Comparison of ENCODE assay signal across 18 mouse cellular contexts in the genomic region with DNA sequence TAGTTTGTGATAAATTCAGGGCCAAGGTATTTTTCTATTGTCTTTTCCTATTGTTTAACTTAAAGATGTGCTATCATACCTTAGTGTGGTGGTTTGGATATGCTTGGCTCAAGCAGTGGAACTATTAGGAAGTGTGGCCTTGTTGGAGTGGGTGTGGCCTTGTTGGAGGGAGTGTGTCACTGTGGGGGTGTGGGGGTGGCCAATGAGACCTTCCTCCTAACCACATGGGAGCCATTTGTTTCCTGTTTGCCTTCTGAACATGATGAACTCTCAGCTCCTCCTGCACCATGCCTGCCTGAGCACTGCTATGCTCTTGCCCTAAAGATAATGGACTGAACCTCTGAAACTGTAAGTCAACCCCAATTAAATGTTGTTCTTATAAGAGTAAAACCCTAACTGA. TPM values are rescaled to one million over a fixed set of nuclear protein-coding genes. Genes with fewer than 3 reads are reported as not detected.
DNase-seq lines count a peak whose midpoint lies in the region; ATAC-seq and TF ChIP-seq lines count a peak whose summit lies in the region.
"Had no signal": no experiment of that assay in that cellular context is flagged by ENCODE, and none has a peak within 500 bp of the region (broad histone marks: within the 10 kb centered on the region; RNA-seq: fewer than 3 reads in every experiment).

No protein-coding gene starts in this region.

- H3K4me3 ChIP-seq in MEL (ENCODE audit: control insufficient read depth in 1 of 2, insufficient read depth in 1 of 2, low read depth in 2 of 2, low read length in 2 of 2): no peak overlapping the region
- no peak overlapping the region for H3K4me3 ChIP-seq in gastrocnemius, adult 2 months
- H3K4me3 ChIP-seq: forebrain, embryonic 13.5 days; neural tube, embryonic 15.5 days had no signal

- intact Hi-C loops in left cerebral cortex, postnatal 4 days (cut with DNase I): no loop called here
- intact Hi-C loops in gastrocnemius, adult 2 months (cut with DNase I): no loop called here

- H3K9me3 ChIP-seq in MEL (replicated peaks; ENCODE audit: insufficient read depth, low read length): no peaks in the 10 kb centered on the region
- H3K9me3 ChIP-seq: forebrain, embryonic 13.5 days; neural tube, embryonic 15.5 days had no signal

- H3K27ac ChIP-seq in MEL (ENCODE audit: control insufficient read depth, low read depth, low read length): no peak overlapping the region
- H3K27ac ChIP-seq in gastrocnemius, adult 2 months: no peak overlapping the region
- H3K27ac ChIP-seq: forebrain, embryonic 13.5 days; neural tube, embryonic 15.5 days had no signal

- no peak for TF ChIP-seq EP300 in MEL (IDR thresholded peaks at IDR 0.05; ENCODE audit: low read depth in 1 of 2, low read length in 2 of 2)

- ATAC-seq in megakaryocyte, adult 5-6 weeks (ENCODE audit: poor library complexity, severe bottlenecking): peak; percentile 68
- ATAC-seq: forebrain, embryonic 13.5 days had no signal

- no peak for TF ChIP-seq POLR2A in MEL (IDR thresholded peaks at IDR 0.05; ENCODE audit: control insufficient read depth in 1 of 2, insufficient read depth in 1 of 2, low read depth in 1 of 2, low read length in 2 of 2, poor library complexity in 1 of 2)

- TF ChIP-seq RAD21 in MEL (IDR thresholded peaks at IDR 0.05; ENCODE audit: low read depth, low read length): no peak

- H3K79me2 ChIP-seq in MEL (ENCODE audit: control insufficient read depth, insufficient read depth, low read length, poor library complexity): no peaks in the 10 kb centered on the region

- TF ChIP-seq CTCF in MEL (IDR thresholded peaks at IDR 0.05 in 2 of 3, conservative IDR thresholded peaks at IDR 0.05 in 1 of 3; ENCODE audit: control insufficient read depth in 1 of 3, insufficient read depth in 1 of 3, low read depth in 2 of 3, low read length in 3 of 3, poor library complexity in 1 of 3, severe bottlenecking in 1 of 3): no peak
- no peak for TF ChIP-seq CTCF in gastrocnemius, adult 2 months (IDR thresholded peaks at IDR 0.05)

- no peaks in the 10 kb centered on the region for H3K27me3 ChIP-seq in MEL (ENCODE audit: control insufficient read depth in 1 of 2, insufficient read depth in 2 of 2, low read length in 2 of 2)
- H3K27me3 ChIP-seq: forebrain, embryonic 13.5 days; neural tube, embryonic 15.5 days had no signal

- DNase-seq in thymus, postnatal 25 days: peak; percentile 21
- DNase-seq in thymus, postnatal 36 days: no peak
- peak; percentile 64 for DNase-seq in MEL (ENCODE audit: low read depth, low spot score)
- DNase-seq in left cerebral cortex, postnatal 4 days: no peak
- DNase-seq in gastrocnemius, adult 2 months: no peak
- DNase-seq in left cerebral cortex, adult 9 months (ENCODE audit: low spot score in 2 of 2): no peak
- DNase-seq: cerebellum, postnatal 25 days; kidney, adult 9 months; kidney, postnatal 36 days; thymus, postnatal 14 days had no signal

- H3K36me3 ChIP-seq in MEL (ENCODE audit: control insufficient read depth in 1 of 2, insufficient read depth in 2 of 2, low read length in 2 of 2): peaks cover 0 to 7% of the 10 kb centered on the region in 2 experiments; a peak in 2 of 4 replicates
- H3K36me3 ChIP-seq: neural tube, embryonic 15.5 days had no signal

- H3K9ac ChIP-seq in MEL (ENCODE audit: control insufficient read depth, low read depth, low read length, poor library complexity, severe bottlenecking): no peak overlapping the region
- H3K9ac ChIP-seq: forebrain, embryonic 13.5 days; neural tube, embryonic 15.5 days had no signal

- H3K4me1 ChIP-seq in MEL (ENCODE audit: control insufficient read depth in 1 of 2, insufficient read depth in 2 of 2, low read length in 2 of 2): peaks cover 0 to 8% of the 10 kb centered on the region in 2 experiments; a peak in 3 of 4 replicates

TF ChIP-seq in MEL, 35 proteins besides CTCF, POLR2A, EP300 and RAD21:
- TF ChIP-seq KAT2A (conservative IDR thresholded peaks at IDR 0.05; ENCODE audit: low read depth, low read length): no peak
- no peak for TF ChIP-seq MYB (IDR thresholded peaks at IDR 0.05; ENCODE audit: low read depth, low read length)

RNA-seq across cellular contexts. Expression of a gene that starts 4.6 kb away (rescaled TPM):
- total RNA-seq in MEL (2012; rRNA removed): 14.7 and 16.5 TPM in 2 replicates
- polyA plus RNA-seq in MEL (2012; ENCODE audit: insufficient read depth in 1 of 2, insufficient read length in 2 of 2, low read depth in 1 of 2, low replicate concordance in 2 of 2, missing spikeins in 1 of 2): 10 to 100 TPM in 1 of 2 experiments, not detected in 1; 13.6 TPM
- 52.0 and 52.9 TPM in 2 replicates for total RNA-seq in megakaryocyte, adult 5-6 weeks (2015)
- total RNA-seq in megakaryocyte, adult 5-6 weeks (2017): 79.9 and 82.0 TPM in 2 replicates
- 100 to 1,000 TPM; 112 to 115 TPM for total RNA-seq in left cerebral cortex, postnatal 4 days (2021)
- total RNA-seq in gastrocnemius, adult 2 months (2021): 10 to 100 TPM; 61.7 to 78.6 TPM

RNA-seq across cellular contexts. Expression of a gene that starts 43.6 kb away (rescaled TPM):
- not detected in 2 replicates for total RNA-seq in MEL (2012; rRNA removed)
- polyA plus RNA-seq in MEL (2012; ENCODE audit: insufficient read depth in 1 of 2, insufficient read length in 2 of 2, low read depth in 1 of 2, low replicate concordance in 2 of 2, missing spikeins in 1 of 2): not detected
- not detected in 2 replicates for total RNA-seq in megakaryocyte, adult 5-6 weeks (2015)
- not detected in 2 replicates for total RNA-seq in megakaryocyte, adult 5-6 weeks (2017)
- total RNA-seq in left cerebral cortex, postnatal 4 days (2021): under 1 TPM; 0.42 to 0.60 TPM
- total RNA-seq in gastrocnemius, adult 2 months (2021): not detected
- total RNA-seq: adrenal gland, adult 18-20 months had no signal
- polyA plus RNA-seq: forebrain, embryonic 13.5 days; heart, postnatal 0 days; hindbrain, embryonic 11.5 days; intestine, embryonic 14.5 days; midbrain, embryonic 11.5 days had no signal

Comparison
In these comparisons a context has a peak if more than half of its experiments do, and no peak if none do; other contexts are left out.
1. DNase-seq: peak in thymus, postnatal 25 days (single experiment) and MEL (single experiment); none in thymus, postnatal 36 days (0 of 2), left cerebral cortex, postnatal 4 days (single experiment), gastrocnemius, adult 2 months (single experiment) and left cerebral cortex, adult 9 months (0 of 2).